Mouse (Mus musculus) midbrain, embryonic 14.5 days (tissue): ENCODE data around the gene Ndufab1. TPM values are rescaled to one million over a fixed set of nuclear protein-coding genes. Genes with fewer than 3 reads are reported as not detected.
A peak's percentile ranks its signal among the peaks of the same experiment; 100 is the strongest.

Experiments
- ATAC-seq: fragments of 200-750 bp; cut with Nextera tagmentation; 2 replicates; pipeline ENCODE4 v1.8.0; 2017; ENCODE audit warnings: moderate number of reproducible peaks, moderate library complexity; ENCODE audit not compliant: low FRiP score, low TSS enrichment
- DNase-seq: peaks from one replicate; pipeline ENCODE4 v3.0.0-alpha.2; 2015
- H3K27ac ChIP-seq: fragments of 300-500 bp; sonication (generic); replicated peaks from 2 replicates; pipeline ENCODE4 v1.5.1; 2014; ENCODE audit warnings: mild to moderate bottlenecking, low read depth, low read length, moderate library complexity
- H3K27me3 ChIP-seq: fragments of 300-500 bp; sonication (generic); 2 replicates; pipeline ENCODE4 v1.6.1; 2014; ENCODE audit warnings: low read length, control low read depth, mixed read lengths; ENCODE audit not compliant: control insufficient read depth, insufficient read depth
- H3K36me3 ChIP-seq: fragments of 300-500 bp; sonication (generic); 2 replicates; pipeline ENCODE4 v1.6.1; 2014; ENCODE audit warnings: low read length, control low read depth; ENCODE audit not compliant: control insufficient read depth, insufficient read depth
- H3K4me1 ChIP-seq: fragments of 300-500 bp; sonication (generic); 2 replicates; pipeline ENCODE4 v1.6.1; 2014; ENCODE audit warnings: mild to moderate bottlenecking, antibody characterized with exemption, low read length, control low read depth; ENCODE audit not compliant: control insufficient read depth, insufficient read depth
- H3K4me2 ChIP-seq: fragments of 300-500 bp; sonication (generic); 2 replicates; pipeline ENCODE4 v1.6.1; 2014; ENCODE audit warnings: mild to moderate bottlenecking, low read length, moderate library complexity
- H3K4me3 ChIP-seq: fragments of 300-500 bp; sonication (generic); replicated peaks from 2 replicates; pipeline ENCODE4 v1.5.1; 2014; ENCODE audit warnings: low read depth, low read length
- H3K9ac ChIP-seq: fragments of 300-500 bp; sonication (generic); replicated peaks from 2 replicates; pipeline ENCODE4 v1.6.1; 2014; ENCODE audit warnings: mild to moderate bottlenecking, low read length, moderate library complexity
- H3K9me3 ChIP-seq: fragments of 300-500 bp; sonication (generic); 2 replicates; pipeline ENCODE4 v1.6.1; 2016; ENCODE audit warnings: low read length, control low read depth, mixed read lengths; ENCODE audit not compliant: control insufficient read depth
- WGBS: fragments of 180-500 bp; shearing (Covaris S2); extraction: QIAGEN DNeasy Blood & Tissue Kit; methylation state at CpG from one replicate; pipeline ENCODE4 v1.1.7; 2014; 5-methylcytosine and 5-hydroxymethylcytosine counted together
- polyA plus RNA-seq: library from polyadenylated mRNA; unstranded; fragments of >200 nt; fragmentation: Nextera tagmentation; extraction: Ambion mirVana; gene quantifications from 2 replicates; pipeline ENCODE4 v1.2.1, GENCODE M21; 2014

The Ndufab1 gene
- polyA plus RNA-seq, 1 experiment from 2014 or later, result 583 TPM

GRCm38 (mm10) chr7:122081071-122081470 is 20.6 kb downstream of the Ndufab1 start:
- DNase-seq, result no peak
- H3K4me1 ChIP-seq, result no peaks in the 10 kb centered on the region
- H3K27me3 ChIP-seq, result no peaks in the 10 kb centered on the region
- peaks cover 78% of the 10 kb centered on the region for H3K36me3 ChIP-seq
- no peak for ATAC-seq
- WGBS, result 94% methylated on average over 1 of the region's 1 CpGs
- no peaks in the 10 kb centered on the region for H3K9me3 ChIP-seq
- H3K9ac ChIP-seq, result no peak overlapping the region
- H3K4me2 ChIP-seq, result no peak overlapping the region
- H3K4me3 ChIP-seq, result no peak overlapping the region
- no peak overlapping the region for H3K27ac ChIP-seq

- Histone ChIP-seq H3K4me2 (no peak overlapping the region), H3K27ac (no peak overlapping the region), H3K4me1 (no peaks in the 10 kb centered on the region), H3K9ac (no peak overlapping the region), H3K4me3 (no peak overlapping the region), H3K36me3 (peaks cover 82% of the 10 kb centered on the region), H3K27me3 (no peaks in the 10 kb centered on the region), H3K9me3 (no peaks in the 10 kb centered on the region)
- 96% methylated on average over 8 of the region's 8 CpGs for WGBS
- DNase-seq, result no peak
- no peak for ATAC-seq
Observed at GRCm38 (mm10) chr7:122079798-122080554, 21.7 kb downstream of the Ndufab1 start.

- Histone ChIP-seq H3K27me3 (no peaks in the 10 kb centered on the region), H3K4me3 (no peak overlapping the region), H3K36me3 (peaks cover 93% of the 10 kb centered on the region), H3K4me2 (no peak overlapping the region), H3K9ac (no peak overlapping the region), H3K4me1 (no peaks in the 10 kb centered on the region), H3K9me3 (no peaks in the 10 kb centered on the region), H3K27ac (no peak overlapping the region)
- no peak for ATAC-seq
- no peak for DNase-seq
- 87% methylated on average over 3 of the region's 3 CpGs for WGBS
Observed at GRCm38 (mm10) chr7:122074374-122074773, 27.3 kb downstream of the Ndufab1 start.

GRCm38 (mm10) chr7:122067517-122068381 is 33.9 kb downstream of the Ndufab1 start:
- Histone ChIP-seq H3K27me3 (no peaks in the 10 kb centered on the region), H3K4me3 (peak overlapping the region; percentile 100), H3K4me2 (peak overlapping the region; percentile 85), H3K36me3 (peaks cover 38% of the 10 kb centered on the region), H3K9me3 (no peaks in the 10 kb centered on the region), H3K9ac (peak overlapping the region; percentile 92), H3K4me1 (peaks cover 23% of the 10 kb centered on the region), H3K27ac (peak overlapping the region; percentile 95)
- DNase-seq (peak; percentile 35), ATAC-seq (peak; percentile 35)
- WGBS, result 2% methylated on average over 58 of the region's 58 CpGs

GRCm38 (mm10) chr7:122066945-122067516 is 34.7 kb downstream of the Ndufab1 start, which contains the start of the genes Ubfd1 and Ears2:
TSS of gene Ubfd1 (plus strand) at chr7:122067175.
TSS of gene Ears2 (minus strand) at chr7:122067263.
- Histone ChIP-seq H3K4me1 (peaks cover 23% of the 10 kb centered on the region), H3K27ac (peak within 1 kb of the TSS; percentile 95), H3K9me3 (no peaks in the 10 kb centered on the region), H3K4me3 (peak within 1 kb of the TSS; percentile 100), H3K27me3 (no peaks in the 10 kb centered on the region), H3K9ac (peak within 1 kb of the TSS; percentile 92), H3K4me2 (peak within 1 kb of the TSS; percentile 85), H3K36me3 (peaks cover 33% of the 10 kb centered on the region)
- under 1% methylated on average over 60 of the region's 60 CpGs for WGBS
- peak; percentile 98 for DNase-seq
- peak; percentile 98 for ATAC-seq

- H3K4me2 ChIP-seq, result peak overlapping the region; percentile 85
- H3K27me3 ChIP-seq, result no peaks in the 10 kb centered on the region
- 22% methylated on average over 31 of the region's 31 CpGs for WGBS
- peaks cover 26% of the 10 kb centered on the region for H3K36me3 ChIP-seq
- H3K4me1 ChIP-seq, result peaks cover 23% of the 10 kb centered on the region
- no peak for DNase-seq
- peak overlapping the region; percentile 92 for H3K9ac ChIP-seq
- peak overlapping the region; percentile 100 for H3K4me3 ChIP-seq
- H3K27ac ChIP-seq, result peak overlapping the region; percentile 95
- ATAC-seq, result no peak
- H3K9me3 ChIP-seq, result no peaks in the 10 kb centered on the region
Observed at GRCm38 (mm10) chr7:122066102-122066944, 35.4 kb downstream of the Ndufab1 start.

- DNase-seq, result no peak
- Histone ChIP-seq H3K27ac (no peak overlapping the region), H3K4me2 (peak overlapping the region; percentile 85), H3K9ac (0 out of 2 replicates have a peak overlapping the region, but pooled peaks have one; percentile 14), H3K9me3 (no peaks in the 10 kb centered on the region), H3K36me3 (peaks cover 20% of the 10 kb centered on the region), H3K4me1 (peaks cover 23% of the 10 kb centered on the region), H3K27me3 (no peaks in the 10 kb centered on the region), H3K4me3 (peak overlapping the region; percentile 100; the same call in 1 of the 2 replicates)
- ATAC-seq, result no peak
- 74% methylated on average over 1 of the region's 1 CpGs for WGBS
Observed at GRCm38 (mm10) chr7:122065656-122066055, 36.0 kb downstream of the Ndufab1 start.

GRCm38 (mm10) chr7:122056633-122057032 is 45.1 kb downstream of the Ndufab1 start:
- DNase-seq, result no peak
- Histone ChIP-seq H3K27me3 (no peaks in the 10 kb centered on the region), H3K27ac (no peak overlapping the region), H3K4me3 (no peak overlapping the region), H3K9ac (no peak overlapping the region), H3K9me3 (no peaks in the 10 kb centered on the region), H3K4me1 (no peaks in the 10 kb centered on the region), H3K36me3 (peaks cover 30% of the 10 kb centered on the region), H3K4me2 (no peak overlapping the region)
- ATAC-seq, result no peak
- 92% methylated on average over 5 of the region's 5 CpGs for WGBS
